ENCODE assay signal across 7 mouse cellular contexts in genomic region chr2:174074621-174075020, GRCm38 (mm10). TPM values are rescaled to one million over a fixed set of nuclear protein-coding genes. Genes with fewer than 3 reads are reported as not detected.
DNase-seq lines count a peak whose midpoint lies in the region; ATAC-seq lines count a peak whose summit lies in the region.

No protein-coding gene starts in this region.

- H3K27me3 ChIP-seq in embryonic facial prominence, embryonic 12.5 days, result no peaks in the 10 kb centered on the region

- H3K27ac ChIP-seq in embryonic facial prominence, embryonic 12.5 days, result peak overlapping the region; percentile 96

- peak overlapping the region; percentile 85 for H3K4me3 ChIP-seq in embryonic facial prominence, embryonic 12.5 days

- ATAC-seq in embryonic facial prominence, embryonic 12.5 days (ENCODE audit: insufficient number of reproducible peaks, insufficient read depth, low FRiP score, low TSS enrichment), result no peak
- ATAC-seq in granulocyte monocyte progenitor cell, adult 5-6 weeks (replicated peaks; ENCODE audit: poor library complexity, severe bottlenecking), result 0 out of 2 replicates have a peak, but pooled peaks have one; percentile 6

- 0% methylated on average over 12 of the region's 13 CpGs for WGBS in embryonic facial prominence, embryonic 12.5 days

- H3K36me3 ChIP-seq in embryonic facial prominence, embryonic 12.5 days, result no peaks in the 10 kb centered on the region

- peak overlapping the region; percentile 88 for H3K4me2 ChIP-seq in embryonic facial prominence, embryonic 12.5 days (replicated peaks)

- peak; percentile 40 for DNase-seq in left cerebral cortex, postnatal 4 days
- no peak for DNase-seq in left cerebral cortex, adult 8-10 months (ENCODE audit: low spot score in 2 of 2)
- DNase-seq in mesoderm, embryonic 11.5 days (ENCODE audit: low read depth, low spot score), result peak; percentile 51
- no peak for DNase-seq in gastrocnemius, postnatal 4 days (ENCODE audit: low spot score in 2 of 2)
- no peak for DNase-seq in T-cell, adult 2 months (ENCODE audit: low spot score)

- no peaks in the 10 kb centered on the region for H3K9me3 ChIP-seq in embryonic facial prominence, embryonic 12.5 days

- H3K9ac ChIP-seq in embryonic facial prominence, embryonic 12.5 days, result peak overlapping the region; percentile 86

- peaks cover 18% of the 10 kb centered on the region for H3K4me1 ChIP-seq in embryonic facial prominence, embryonic 12.5 days

- intact Hi-C loops in left cerebral cortex, postnatal 4 days (cut with DNase I), result loop anchor here (5.0 kb wide), 2 partner anchors 218 to 487 kb away; no protein-coding TSS in a partner anchor

RNA-seq across cellular contexts. Expression of gene Stx16, which starts 1.5 kb away (rescaled TPM):
- 10 to 100 TPM; 44.3 to 56.0 TPM for total RNA-seq in left cerebral cortex, postnatal 4 days (2021)
- 10 to 100 TPM; 60.0 to 66.7 (median 63.1) TPM for total RNA-seq in left cerebral cortex, adult 8-10 months (2022)
- 12.9 and 13.4 TPM in 2 replicates for polyA plus RNA-seq in embryonic facial prominence, embryonic 12.5 days (2016; fragmentation: Nextera tagmentation; extraction: Ambion mirVana)
- total RNA-seq in granulocyte monocyte progenitor cell, adult 5-6 weeks (2014; fragmentation: Nextera tagmentation), result 36.7 and 46.6 TPM in 2 replicates
- 40.6 and 48.2 TPM in 2 replicates for total RNA-seq in granulocyte monocyte progenitor cell, adult 5-6 weeks (2017)
- 10 to 100 TPM; 40.5 to 44.4 TPM for total RNA-seq in gastrocnemius, postnatal 4 days (2021)

RNA-seq across cellular contexts. Expression of gene Npepl1, which starts 35.5 kb away (rescaled TPM):
- total RNA-seq in left cerebral cortex, postnatal 4 days (2021), result 10 to 100 TPM; 15.8 to 16.2 TPM
- 10 to 100 TPM; 14.2 to 17.9 (median 16.4) TPM for total RNA-seq in left cerebral cortex, adult 8-10 months (2022)
- polyA plus RNA-seq in embryonic facial prominence, embryonic 12.5 days (2016; fragmentation: Nextera tagmentation; extraction: Ambion mirVana), result 51.3 and 52.4 TPM in 2 replicates
- total RNA-seq in granulocyte monocyte progenitor cell, adult 5-6 weeks (2014; fragmentation: Nextera tagmentation), result 59.3 and 81.7 TPM in 2 replicates
- 24.6 and 30.2 TPM in 2 replicates for total RNA-seq in granulocyte monocyte progenitor cell, adult 5-6 weeks (2017)
- total RNA-seq in gastrocnemius, postnatal 4 days (2021), result 100 to 1,000 TPM; 121 to 126 TPM

Comparison
In these comparisons a context has a peak if more than half of its experiments do, and no peak if none do; other contexts are left out.
1. DNase-seq: peak in left cerebral cortex, postnatal 4 days (single experiment) and mesoderm, embryonic 11.5 days (single experiment); none in left cerebral cortex, adult 8-10 months (0 of 2), gastrocnemius, postnatal 4 days (0 of 2) and T-cell, adult 2 months (single experiment).